Mouse (Mus musculus) testis, adult 2 months (tissue): ENCODE results near the gene Endou. TPM values are rescaled to one million over a fixed set of nuclear protein-coding genes. Genes with fewer than 3 reads are reported as not detected.

ENCODE experiments used
- H3K27ac ChIP-seq: fragments of 200-500 bp; 2 replicates; pipeline ENCODE4 v1.5.1; 2012; ENCODE audit warnings: low read depth, low read length; ENCODE audit not compliant: control insufficient read depth, insufficient read depth
- H3K27me3 ChIP-seq: fragments of 200-500 bp; 2 replicates; pipeline ENCODE4 v1.6.1; 2012; ENCODE audit warnings: mild to moderate bottlenecking, low read length, moderate library complexity; ENCODE audit not compliant: control insufficient read depth, insufficient read depth
- H3K36me3 ChIP-seq: fragments of 200-500 bp; 2 replicates; pipeline ENCODE4 v1.6.1; 2012; ENCODE audit warnings: mild to moderate bottlenecking, low read length; ENCODE audit not compliant: control insufficient read depth, insufficient read depth
- H3K4me1 ChIP-seq: fragments of 200-500 bp; 2 replicates; pipeline ENCODE4 v1.6.1; 2012; ENCODE audit warnings: low read length; ENCODE audit not compliant: control insufficient read depth, insufficient read depth
- H3K4me3 ChIP-seq: fragments of 200-500 bp; 2 replicates; pipeline ENCODE4 v1.5.1; 2012; ENCODE audit warnings: low read depth, mild to moderate bottlenecking, low read length, moderate library complexity, mixed read lengths; ENCODE audit not compliant: control insufficient read depth
- CTCF ChIP-seq: fragments of 200-500 bp; IDR thresholded peaks from 2 replicates; pipeline ENCODE4 v1.5.1; 2012; ENCODE audit warnings: low read depth, mild to moderate bottlenecking, inconsistent platforms, low read length, moderate library complexity; ENCODE audit not compliant: control insufficient read depth, insufficient read depth, insufficient replicate concordance
- POLR2A ChIP-seq: fragments of 200-500 bp; IDR thresholded peaks from 2 replicates; pipeline ENCODE4 v1.6.1; 2012; ENCODE audit warnings: low read depth, mild to moderate bottlenecking, inconsistent platforms, low read length, moderate library complexity; ENCODE audit not compliant: control insufficient read depth
- polyA plus RNA-seq: library from polyadenylated mRNA; depleted of rRNA; stranded (reverse); fragments of >200 nt; gene quantifications from 2 replicates; pipeline ENCODE4 v1.2.3, GENCODE M21; 2012

The Endou gene
- polyA plus RNA-seq, 1 experiment: 0.89 TPM

GRCm38 (mm10) chr15:97746278-97746677 is 15.1 kb upstream of the Endou start:
- H3K4me1 ChIP-seq: peaks cover 9% of the 10 kb centered on the region
- TF ChIP-seq POLR2A (no peak), CTCF (no peak)

GRCm38 (mm10) chr15:97745331-97745730 is 14.2 kb upstream of the Endou start:
- peaks cover 11% of the 10 kb centered on the region for H3K4me1 ChIP-seq
- no peak overlapping the region for H3K4me3 ChIP-seq
- no peak for TF ChIP-seq CTCF
- TF ChIP-seq POLR2A: no peak; the same call in 1 of the 2 replicates
- H3K27ac ChIP-seq: peak overlapping the region; percentile 56
- H3K36me3 ChIP-seq: no peaks in the 10 kb centered on the region
- no peaks in the 10 kb centered on the region for H3K27me3 ChIP-seq

More at GRCm38 (mm10) chr15:97746278-97746677, 15.1 kb upstream of the Endou start:
- no peaks in the 10 kb centered on the region for H3K36me3 ChIP-seq
- no peaks in the 10 kb centered on the region for H3K27me3 ChIP-seq
- H3K4me3 ChIP-seq: peak overlapping the region; percentile 83
- no peak overlapping the region; the same call in 1 of the 2 replicates for H3K27ac ChIP-seq

GRCm38 (mm10) chr15:97744930-97745329 is 13.8 kb upstream of the Endou start:
- H3K27ac ChIP-seq: peak overlapping the region; percentile 56
- no peaks in the 10 kb centered on the region for H3K27me3 ChIP-seq
- TF ChIP-seq CTCF (no peak), POLR2A (no peak)
- no peak overlapping the region for H3K4me3 ChIP-seq
- peaks cover 11% of the 10 kb centered on the region for H3K4me1 ChIP-seq
- H3K36me3 ChIP-seq: no peaks in the 10 kb centered on the region

- H3K27ac ChIP-seq: no peak overlapping the region
- H3K27me3 ChIP-seq: no peaks in the 10 kb centered on the region
- H3K36me3 ChIP-seq: no peaks in the 10 kb centered on the region
- no peak overlapping the region for H3K4me3 ChIP-seq
- no peak for TF ChIP-seq CTCF
- TF ChIP-seq POLR2A: no peak
- H3K4me1 ChIP-seq: peaks cover 11% of the 10 kb centered on the region
Observed at GRCm38 (mm10) chr15:97743961-97744525, 12.9 kb upstream of the Endou start.

- Histone ChIP-seq H3K27ac (no peak overlapping the region), H3K36me3 (no peaks in the 10 kb centered on the region), H3K4me1 (peaks cover 11% of the 10 kb centered on the region), H3K4me3 (no peak overlapping the region), H3K27me3 (no peaks in the 10 kb centered on the region)
- TF ChIP-seq CTCF (no peak), POLR2A (no peak)
Observed at GRCm38 (mm10) chr15:97743210-97743609, 12.1 kb upstream of the Endou start.

- H3K4me3 ChIP-seq: no peak overlapping the region
- H3K27ac ChIP-seq: no peak overlapping the region
- no peaks in the 10 kb centered on the region for H3K27me3 ChIP-seq
- no peaks in the 10 kb centered on the region for H3K36me3 ChIP-seq
- no peak for TF ChIP-seq CTCF
- no peak for TF ChIP-seq POLR2A
- peaks cover 11% of the 10 kb centered on the region for H3K4me1 ChIP-seq
Observed at GRCm38 (mm10) chr15:97742600-97742999, 11.5 kb upstream of the Endou start.

- H3K4me1 ChIP-seq: peaks cover 11% of the 10 kb centered on the region
- no peak overlapping the region for H3K27ac ChIP-seq
- H3K27me3 ChIP-seq: no peaks in the 10 kb centered on the region
- no peak for TF ChIP-seq CTCF
- TF ChIP-seq POLR2A: no peak
- H3K4me3 ChIP-seq: peak overlapping the region; percentile 65
- no peaks in the 10 kb centered on the region for H3K36me3 ChIP-seq
Observed at GRCm38 (mm10) chr15:97742074-97742473, 10.9 kb upstream of the Endou start.
